Mouse (Mus musculus): Measurements from ENCODE around the gene Gtf2e1.

Gene Gtf2e1

DNA sequence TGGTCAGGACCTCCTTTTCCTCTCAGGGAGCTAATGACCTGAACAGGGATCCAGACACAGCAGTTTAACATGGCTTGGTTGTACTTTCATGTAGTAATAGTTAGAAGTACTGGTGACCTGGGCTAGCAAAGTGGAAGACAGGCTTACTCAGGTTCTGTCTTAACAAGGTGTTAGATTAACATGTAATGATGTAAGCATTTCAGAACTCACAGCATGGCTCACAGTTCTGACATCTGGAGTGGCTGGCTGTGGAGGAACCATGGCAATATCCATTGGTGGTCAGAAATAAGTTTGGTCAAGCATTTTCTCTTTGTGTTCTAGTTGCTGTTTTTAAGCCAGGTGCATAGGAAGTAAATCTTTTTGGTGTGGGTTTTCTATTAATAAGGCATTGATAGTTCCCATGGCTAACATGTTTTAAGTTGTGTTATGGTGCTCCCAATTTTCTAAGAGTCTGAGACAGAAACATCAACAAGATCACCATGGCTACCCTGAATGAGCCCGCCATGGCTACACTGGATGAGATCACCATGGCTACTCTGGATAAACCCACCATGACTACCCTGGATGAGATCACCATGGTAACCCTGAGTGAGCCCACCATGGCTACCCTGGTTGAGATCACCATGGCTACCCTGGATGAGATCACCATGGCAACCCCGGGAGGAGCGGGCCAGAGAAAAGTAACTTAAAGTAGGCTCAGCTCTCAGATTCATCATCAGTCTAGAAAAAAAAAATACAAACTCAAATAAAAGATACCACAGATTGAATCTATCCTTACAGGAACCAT, 52.6 kb downstream of the Gtf2e1 start:
- in situ Hi-C loops (cut with MboI), result no loop called here

GRCm38 (mm10) chr16:37478311-37479291, 61.0 kb downstream of the Gtf2e1 start:
- in situ Hi-C loops (cut with MboI), result no loop called here

DNA sequence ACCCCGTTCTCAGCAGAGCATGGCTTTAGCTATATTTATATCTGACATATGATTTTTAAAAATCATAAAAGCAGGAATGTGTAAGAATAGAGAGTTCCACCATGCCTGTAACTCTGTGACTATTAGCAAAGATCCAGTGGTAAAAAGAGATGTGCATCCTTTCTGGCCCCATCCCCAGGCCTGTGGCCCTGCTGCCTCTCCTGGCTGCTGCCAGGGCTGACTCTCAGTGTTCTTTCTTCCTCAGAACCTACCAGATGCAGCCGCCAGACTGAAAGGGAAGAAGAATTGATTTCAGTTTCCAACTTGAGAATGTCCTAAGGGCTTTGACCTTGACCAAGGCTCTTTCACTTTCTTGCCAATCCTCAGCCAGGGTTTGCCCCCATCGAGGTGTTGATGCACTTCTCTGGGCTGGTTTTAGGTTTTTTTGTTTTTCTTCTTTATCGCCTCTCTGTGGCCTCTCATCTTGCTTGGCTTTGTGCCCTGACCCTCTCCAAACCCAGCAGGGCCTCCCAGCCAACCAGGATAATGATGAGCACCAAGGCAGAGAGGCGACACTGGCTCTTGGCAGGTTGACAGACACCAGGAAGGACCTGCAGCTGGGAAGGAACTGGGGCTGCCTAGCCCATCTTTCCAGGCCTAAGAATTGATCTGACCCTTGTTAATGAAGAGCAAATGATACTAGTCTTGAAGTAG, 66.8 kb downstream of the Gtf2e1 start:
- in situ Hi-C loops (cut with MboI), result no loop called here

DNA sequence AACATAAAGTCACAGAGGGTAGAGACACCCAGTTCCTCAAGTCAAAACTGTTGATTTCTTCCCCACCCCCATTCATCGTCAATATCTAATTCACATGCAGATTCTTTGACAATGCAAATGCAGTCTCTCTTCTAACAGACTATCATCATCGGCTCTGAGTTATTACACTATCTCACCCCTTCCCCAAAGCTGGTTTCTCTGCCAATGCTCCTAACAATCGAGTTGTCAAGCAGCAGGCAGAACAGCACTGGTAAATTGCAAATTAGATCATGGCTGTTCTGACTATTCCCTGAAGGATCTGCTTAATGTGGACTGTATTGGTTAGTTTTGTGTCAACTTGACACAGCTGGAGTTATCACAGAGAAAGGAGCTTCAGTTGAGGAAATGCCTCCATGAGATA, 70.0 kb downstream of the Gtf2e1 start:
- in situ Hi-C loops (cut with MboI), result no loop called here

GRCm38 (mm10) chr16:37463981-37464380, 75.6 kb downstream of the Gtf2e1 start:
- in situ Hi-C loops (cut with MboI), result no loop called here

- in situ Hi-C loops (cut with MboI), result no loop called here
Observed at GRCm38 (mm10) chr16:37462886-37463285, 76.7 kb downstream of the Gtf2e1 start.

- in situ Hi-C loops (cut with MboI), result no loop called here
Observed at GRCm38 (mm10) chr16:37461601-37462000, 78.0 kb downstream of the Gtf2e1 start.
